8 mouse cellular contexts compared by ENCODE assay signal in the genomic region with DNA sequence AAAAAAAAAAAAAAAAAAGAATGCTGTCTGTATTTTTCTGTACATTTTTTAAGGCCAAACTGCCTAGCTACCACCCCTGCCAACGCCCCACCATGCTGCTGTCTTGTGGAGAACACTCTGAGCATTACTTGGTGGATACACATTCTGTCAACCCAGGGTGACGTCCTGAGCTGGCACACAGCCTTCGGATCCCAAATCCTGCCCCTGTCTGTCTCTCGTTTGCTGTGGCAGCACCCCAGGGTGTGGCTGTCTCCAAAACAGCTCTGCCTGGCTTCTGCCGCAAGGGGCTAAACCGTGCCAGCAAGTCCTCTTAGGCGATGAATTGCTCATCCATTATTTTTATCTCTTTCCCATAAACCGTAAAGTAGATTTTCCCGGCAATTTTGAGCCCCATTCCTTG. TPM values are rescaled to one million over a fixed set of nuclear protein-coding genes. Genes with fewer than 3 reads are reported as not detected.
DNase-seq lines count a peak whose midpoint lies in the region; ATAC-seq and TF ChIP-seq lines count a peak whose summit lies in the region.

No protein-coding gene starts in this region.

- H3K27me3 ChIP-seq in testis, adult 2 months (ENCODE audit: control insufficient read depth, insufficient read depth, low read length) = peaks cover 2% of the 10 kb centered on the region; the same call in 1 of the 2 replicates
- no peaks in the 10 kb centered on the region for H3K27me3 ChIP-seq in midbrain, embryonic 15.5 days (replicated peaks)

- ATAC-seq in cerebellum, adult (ENCODE audit: insufficient number of reproducible peaks, low FRiP score, low TSS enrichment) = no peak
- ATAC-seq in midbrain, embryonic 15.5 days (replicated peaks) = no peak

- peak overlapping the region; percentile 72 for H3K4me3 ChIP-seq in testis, adult 2 months (ENCODE audit: control insufficient read depth, low read depth, low read length)
- no peak overlapping the region for H3K4me3 ChIP-seq in midbrain, embryonic 15.5 days

- no peak overlapping the region for H3K9ac ChIP-seq in midbrain, embryonic 15.5 days

- H3K4me2 ChIP-seq in midbrain, embryonic 15.5 days = no peak overlapping the region

- no peak for TF ChIP-seq POLR2A in testis, adult 2 months (IDR thresholded peaks at IDR 0.05; ENCODE audit: control insufficient read depth, low read depth, low read length)

- no peak overlapping the region for H3K27ac ChIP-seq in testis, adult 2 months (ENCODE audit: control insufficient read depth, insufficient read depth, low read depth, low read length)
- H3K27ac ChIP-seq in midbrain, embryonic 15.5 days = no peak overlapping the region

- peaks cover 18% of the 10 kb centered on the region for H3K4me1 ChIP-seq in testis, adult 2 months (ENCODE audit: control insufficient read depth, insufficient read depth, low read length)
- H3K4me1 ChIP-seq in midbrain, embryonic 15.5 days = no peaks in the 10 kb centered on the region

- TF ChIP-seq CTCF in testis, adult 2 months (IDR thresholded peaks at IDR 0.05; ENCODE audit: control insufficient read depth, insufficient read depth, insufficient replicate concordance, low read depth, low read length) = no peak

- 0 out of 2 replicates have a peak, but pooled peaks cover under 1% of the 10 kb centered on the region for H3K9me3 ChIP-seq in midbrain, embryonic 15.5 days

- DNase-seq in cerebellum, adult 11-12 months = peak; percentile 77
- no peak for DNase-seq in testis, postnatal 14 days (ENCODE audit: low spot score)
- DNase-seq in left cerebral cortex, postnatal 36 days (ENCODE audit: low spot score in 2 of 2) = peak; percentile 21 to 35
- DNase-seq in urinary bladder, postnatal 36 days (ENCODE audit: low spot score in 2 of 2) = peak; percentile 46 to 70
- DNase-seq in spleen, adult 18-20 months = no peak

- H3K36me3 ChIP-seq in testis, adult 2 months (ENCODE audit: control insufficient read depth, insufficient read depth, low read length) = no peaks in the 10 kb centered on the region
- H3K36me3 ChIP-seq in midbrain, embryonic 15.5 days (replicated peaks) = peaks cover 5% of the 10 kb centered on the region; the same call in 1 of the 2 replicates

- WGBS in midbrain, embryonic 15.5 days = 78% methylated on average over 9 of the region's 9 CpGs

- intact Hi-C loops in left cerebral cortex, postnatal 36 days (cut with DNase I) = no loop called here

RNA-seq across cellular contexts. Expression of gene Larp6, which starts 29.7 kb away (rescaled TPM):
- 4.8 and 6.1 TPM in 2 replicates for polyA plus RNA-seq in testis, adult 2 months (2012; rRNA removed)
- total RNA-seq in left cerebral cortex, postnatal 36 days (2021) = 10 to 100 TPM; 39.2 to 41.5 TPM
- polyA plus RNA-seq in midbrain, embryonic 15.5 days (2015; fragmentation: Nextera tagmentation; extraction: Ambion mirVana) = 21.9 and 22.3 TPM in 2 replicates

RNA-seq across cellular contexts. Expression of gene Uaca, which starts 51.8 kb away (rescaled TPM):
- 11.1 and 11.5 TPM in 2 replicates for polyA plus RNA-seq in testis, adult 2 months (2012; rRNA removed)
- 1 to 10 TPM; 7.8 to 9.9 TPM for total RNA-seq in left cerebral cortex, postnatal 36 days (2021)
- polyA plus RNA-seq in midbrain, embryonic 15.5 days (2015; fragmentation: Nextera tagmentation; extraction: Ambion mirVana) = 17.5 and 18.0 TPM in 2 replicates

RNA-seq across cellular contexts. Expression of gene Lrrc49, which starts 54.6 kb away (rescaled TPM):
- polyA plus RNA-seq in testis, adult 2 months (2012; rRNA removed) = 22.3 and 22.6 TPM in 2 replicates
- 10 to 100 TPM; 84.4 to 85.6 TPM for total RNA-seq in left cerebral cortex, postnatal 36 days (2021)
- 80.4 and 80.9 TPM in 2 replicates for polyA plus RNA-seq in midbrain, embryonic 15.5 days (2015; fragmentation: Nextera tagmentation; extraction: Ambion mirVana)

Comparison
In these comparisons a context has a peak if more than half of its experiments do, and no peak if none do; other contexts are left out.
1. DNase-seq: peak in cerebellum, adult 11-12 months (single experiment), left cerebral cortex, postnatal 36 days (2 of 2) and urinary bladder, postnatal 36 days (2 of 2); none in testis, postnatal 14 days (single experiment) and spleen, adult 18-20 months (0 of 2).